Comparison of ENCODE assay signal across 8 mouse cellular contexts in the genomic region with DNA sequence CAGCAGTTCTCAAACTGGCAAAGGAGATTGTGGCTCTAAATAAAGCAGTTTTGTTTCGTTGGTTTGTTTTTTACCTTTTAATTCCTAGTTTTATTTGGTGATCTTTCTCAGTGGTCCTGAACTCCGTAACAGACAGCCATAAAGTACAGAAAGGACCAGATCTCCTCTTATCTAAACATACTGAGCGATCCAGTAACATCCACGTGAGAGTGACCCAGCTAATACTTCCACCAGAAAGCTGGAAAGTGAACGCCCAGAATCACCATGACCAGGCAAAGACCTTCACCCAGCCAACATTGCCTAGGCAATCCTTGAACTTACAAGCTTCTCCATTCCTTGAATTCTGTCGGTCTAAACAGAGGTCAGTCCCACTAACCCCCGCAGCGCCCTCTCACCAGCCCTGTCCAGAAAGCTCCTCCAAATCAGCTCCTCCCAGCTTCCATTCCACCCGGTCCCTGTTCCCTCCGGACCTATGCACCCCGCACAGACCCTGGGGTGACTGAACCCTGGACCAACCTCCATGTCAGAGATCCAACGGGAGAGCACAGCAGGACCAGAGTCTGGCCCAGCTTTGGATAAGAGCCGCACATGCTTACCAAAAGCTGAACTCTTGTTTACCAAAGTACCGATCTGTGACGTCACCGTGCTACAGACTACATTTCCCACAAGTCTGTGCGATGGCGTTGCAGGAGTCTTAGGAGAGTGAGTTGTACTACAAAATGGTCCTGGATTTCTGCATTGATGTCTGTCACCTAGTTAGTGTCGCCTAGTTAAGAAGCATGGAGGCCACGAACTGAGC. TPM values are rescaled to one million over a fixed set of nuclear protein-coding genes. Genes with fewer than 3 reads are reported as not detected.
DNase-seq lines count a peak whose midpoint lies in the region; ATAC-seq and TF ChIP-seq lines count a peak whose summit lies in the region.

Zfp874b (minus strand) TSS at position 634 of the 799 bp plus-strand sequence.

- H3K4me3 ChIP-seq in forebrain, embryonic 10.5 days = peak within 1 kb of the TSS; percentile 66
- peak within 1 kb of the TSS; percentile 75 for H3K4me3 ChIP-seq in heart, embryonic 15.5 days
- H3K4me3 ChIP-seq in liver, embryonic 14.5 days (ENCODE audit: insufficient read depth in 1 of 2, low read depth in 2 of 2, low read length in 2 of 2) = peak within 1 kb of the TSS; percentile 70 to 97
- peak within 1 kb of the TSS; percentile 48 for H3K4me3 ChIP-seq in neural tube, embryonic 11.5 days (ENCODE audit: low read depth, low read length)
- peak within 1 kb of the TSS; percentile 59 for H3K4me3 ChIP-seq in stomach, postnatal 0 days (ENCODE audit: low read depth, low read length)

- peak; percentile 17; the same call in 1 of the 2 replicates for TF ChIP-seq EP300 in liver, embryonic 14.5 days (IDR thresholded peaks at IDR 0.05; ENCODE audit: low read depth)
- TF ChIP-seq EP300 in stomach, postnatal 0 days (optimal IDR thresholded peaks at IDR 0.05) = no peak

- WGBS in forebrain, embryonic 10.5 days = 7% methylated on average over 20 of the region's 20 CpGs
- 3% methylated on average over 20 of the region's 20 CpGs for WGBS in heart, embryonic 15.5 days
- 3% methylated on average over 20 of the region's 20 CpGs for WGBS in liver, embryonic 14.5 days (ENCODE audit: insufficient replicate concordance)
- 6% methylated on average over 20 of the region's 20 CpGs for WGBS in neural tube, embryonic 11.5 days
- WGBS in stomach, postnatal 0 days = 2% methylated on average over 20 of the region's 20 CpGs

- DNase-seq in CD8-positive naive resting alpha-beta T cell, adult 2 months (ENCODE audit: low read depth in 2 of 2, low spot score in 2 of 2) = peak; percentile 80 to 88
- DNase-seq in c-Kit-positive CD71-negative TER-119-negative erythroid progenitor cells, embryonic 14.5 days (ENCODE audit: low read depth) = peak; percentile 75
- peak; percentile 79 for DNase-seq in forebrain, embryonic 10.5 days (ENCODE audit: extremely low spot score, low spot score)
- peak; percentile 94 to 95 for DNase-seq in kidney, postnatal 25 days
- DNase-seq in liver, embryonic 14.5 days (ENCODE audit: low read depth in 3 of 3, low spot score in 3 of 3) = peak; percentile 82 to 88 (median 87)
- peak; percentile 83 for DNase-seq in neural tube, embryonic 11.5 days (ENCODE audit: low spot score)
- DNase-seq in stomach, postnatal 0 days (ENCODE audit: low spot score) = peak; percentile 87

- no peaks in the 10 kb centered on the region for H3K27me3 ChIP-seq in forebrain, embryonic 10.5 days (ENCODE audit: poor library complexity, severe bottlenecking)
- H3K27me3 ChIP-seq in heart, embryonic 15.5 days = no peaks in the 10 kb centered on the region
- no peaks in the 10 kb centered on the region for H3K27me3 ChIP-seq in liver, embryonic 14.5 days (ENCODE audit: control insufficient read depth, insufficient read depth, low read length)
- H3K27me3 ChIP-seq in neural tube, embryonic 11.5 days (ENCODE audit: control insufficient read depth, insufficient read depth, low read length) = no peaks in the 10 kb centered on the region
- no peaks in the 10 kb centered on the region for H3K27me3 ChIP-seq in stomach, postnatal 0 days (ENCODE audit: control insufficient read depth, insufficient read depth, low read length)

- peaks cover 13% of the 10 kb centered on the region for H3K4me1 ChIP-seq in forebrain, embryonic 10.5 days
- H3K4me1 ChIP-seq in heart, embryonic 15.5 days (replicated peaks) = peaks cover 8% of the 10 kb centered on the region; the same call in 1 of the 2 replicates
- peaks cover 3 to 14% of the 10 kb centered on the region in 2 experiments; a peak in 2 of 4 replicates for H3K4me1 ChIP-seq in liver, embryonic 14.5 days (replicated peaks; ENCODE audit: control insufficient read depth in 2 of 2, insufficient read depth in 2 of 2, low read length in 1 of 2)
- H3K4me1 ChIP-seq in neural tube, embryonic 11.5 days (ENCODE audit: control insufficient read depth, insufficient read depth, low read length) = no peaks in the 10 kb centered on the region; the same call in 1 of the 2 replicates
- H3K4me1 ChIP-seq in stomach, postnatal 0 days (replicated peaks; ENCODE audit: control insufficient read depth, insufficient read depth) = no peaks in the 10 kb centered on the region

- peak within 1 kb of the TSS; percentile 76 for H3K27ac ChIP-seq in forebrain, embryonic 10.5 days
- peak within 1 kb of the TSS; percentile 71 for H3K27ac ChIP-seq in heart, embryonic 15.5 days
- peak within 1 kb of the TSS; percentile 79 for H3K27ac ChIP-seq in liver, embryonic 14.5 days
- H3K27ac ChIP-seq in neural tube, embryonic 11.5 days (ENCODE audit: low read depth, low read length) = no peak within 1 kb of the TSS
- no peak within 1 kb of the TSS; the same call in 1 of the 2 replicates for H3K27ac ChIP-seq in stomach, postnatal 0 days (replicated peaks)

- peaks cover 19% of the 10 kb centered on the region for H3K36me3 ChIP-seq in forebrain, embryonic 10.5 days (replicated peaks)
- H3K36me3 ChIP-seq in heart, embryonic 15.5 days = 0 out of 2 replicates have a peak, but pooled peaks cover 2% of the 10 kb centered on the region
- H3K36me3 ChIP-seq in liver, embryonic 14.5 days (replicated peaks; ENCODE audit: control insufficient read depth, insufficient read depth, low read depth) = no peaks in the 10 kb centered on the region
- no peaks in the 10 kb centered on the region for H3K36me3 ChIP-seq in neural tube, embryonic 11.5 days (ENCODE audit: control insufficient read depth, insufficient read depth, low read length)
- no peaks in the 10 kb centered on the region for H3K36me3 ChIP-seq in stomach, postnatal 0 days (ENCODE audit: control insufficient read depth, insufficient read depth, low read length)

- ATAC-seq in heart, embryonic 15.5 days (replicated peaks; ENCODE audit: insufficient number of reproducible peaks, insufficient read depth, low FRiP score, low read depth) = peak; percentile 90
- peak; percentile 94 for ATAC-seq in liver, embryonic 14.5 days (ENCODE audit: insufficient read depth)
- peak; percentile 93 for ATAC-seq in neural tube, embryonic 11.5 days (ENCODE audit: insufficient read depth, low FRiP score, low TSS enrichment)
- peak; percentile 96 for ATAC-seq in stomach, postnatal 0 days (ENCODE audit: low FRiP score, low TSS enrichment)

- no peaks in the 10 kb centered on the region for H3K9me3 ChIP-seq in forebrain, embryonic 10.5 days
- no peaks in the 10 kb centered on the region for H3K9me3 ChIP-seq in heart, embryonic 15.5 days (replicated peaks)
- no peaks in the 10 kb centered on the region for H3K9me3 ChIP-seq in liver, embryonic 14.5 days (ENCODE audit: control insufficient read depth, low read length)
- H3K9me3 ChIP-seq in neural tube, embryonic 11.5 days (ENCODE audit: control insufficient read depth, low read length) = no peaks in the 10 kb centered on the region
- no peaks in the 10 kb centered on the region for H3K9me3 ChIP-seq in stomach, postnatal 0 days (ENCODE audit: control insufficient read depth, low read length)

- peak within 1 kb of the TSS; percentile 65 for H3K9ac ChIP-seq in heart, embryonic 15.5 days
- peak within 1 kb of the TSS; percentile 80 for H3K9ac ChIP-seq in liver, embryonic 14.5 days (replicated peaks)
- H3K9ac ChIP-seq in neural tube, embryonic 11.5 days (ENCODE audit: low read length) = peak within 1 kb of the TSS; percentile 33; the same call in 1 of the 2 replicates
- peak within 1 kb of the TSS; percentile 56 for H3K9ac ChIP-seq in stomach, postnatal 0 days (ENCODE audit: low read length)

- H3K4me2 ChIP-seq in heart, embryonic 15.5 days = peak within 1 kb of the TSS; percentile 67
- H3K4me2 ChIP-seq in liver, embryonic 14.5 days (ENCODE audit: low read depth) = peak within 1 kb of the TSS; percentile 78
- peak within 1 kb of the TSS; percentile 40 for H3K4me2 ChIP-seq in neural tube, embryonic 11.5 days (ENCODE audit: low read depth)
- H3K4me2 ChIP-seq in stomach, postnatal 0 days (replicated peaks; ENCODE audit: low read depth) = peak within 1 kb of the TSS; percentile 52

- TF ChIP-seq CTCF in liver, embryonic 14.5 days (IDR thresholded peaks at IDR 0.05; ENCODE audit: low read depth) = no peak
- TF ChIP-seq CTCF in stomach, postnatal 0 days (IDR thresholded peaks at IDR 0.05; ENCODE audit: low read depth) = no peak

RNA-seq across cellular contexts. Expression of gene Zfp874b, which starts in this region (rescaled TPM):
- polyA plus RNA-seq in forebrain, embryonic 10.5 days (2016; fragmentation: Nextera tagmentation; extraction: Ambion mirVana) = 1.4 TPM in 2 replicates
- polyA plus RNA-seq in heart, embryonic 15.5 days (2015; fragmentation: Nextera tagmentation; extraction: Ambion mirVana) = 1.8 and 3.0 TPM in 2 replicates
- 1.4 and 2.7 TPM in 2 replicates for polyA plus RNA-seq in liver, embryonic 14.5 days (2012; rRNA removed)
- 1.9 and 3.2 TPM in 2 replicates for polyA plus RNA-seq in liver, embryonic 14.5 days (2014; fragmentation: Nextera tagmentation; extraction: Ambion mirVana)
- polyA plus RNA-seq in neural tube, embryonic 11.5 days (2014; fragmentation: Nextera tagmentation; extraction: Ambion mirVana) = 0.81 and 1.6 TPM in 2 replicates
- polyA plus RNA-seq in stomach, postnatal 0 days (2015; fragmentation: Nextera tagmentation; extraction: Ambion mirVana) = 1.9 and 2.4 TPM in 2 replicates

Comparison
In these comparisons a context has a peak if more than half of its experiments do, and no peak if none do; other contexts are left out.
1. H3K27ac ChIP-seq: peak in forebrain, embryonic 10.5 days (single experiment), heart, embryonic 15.5 days (single experiment) and liver, embryonic 14.5 days (single experiment); none in neural tube, embryonic 11.5 days (single experiment) and stomach, postnatal 0 days (single experiment).
2. Peak in every context shown above with its lines, with median percentiles within 50 percentile points of each other: DNase-seq, H3K4me3 ChIP-seq, ATAC-seq, H3K4me2 ChIP-seq and H3K9ac ChIP-seq.